Mouse (Mus musculus) heart, embryonic 14.5 days (tissue): ENCODE results near the gene Fah. TPM values are rescaled to one million over a fixed set of nuclear protein-coding genes. Genes with fewer than 3 reads are reported as not detected.

Experiments used
- ATAC-seq: fragments of 200-750 bp; cut with Nextera tagmentation; 2 replicates; pipeline ENCODE4 v1.8.0; 2017; ENCODE audit warnings: low read depth, moderate TSS enrichment; ENCODE audit not compliant: insufficient number of reproducible peaks, insufficient read depth, low FRiP score
- H3K27ac ChIP-seq, 2 experiments: fragments of 200-500 bp in 1 of 2; fragments of 300-500 bp in 1 of 2; sonication (generic) in 1 of 2; replicated peaks in 1 of 2; 2 replicates each; pipeline ENCODE4 v1.5.1; 2012 to 2014; ENCODE audit warnings: low read depth in 2 of 2, low read length in 2 of 2, control low read depth in 1 of 2, mild to moderate bottlenecking in 1 of 2, mixed read lengths in 1 of 2; ENCODE audit not compliant: control insufficient read depth in 1 of 2, insufficient read depth in 1 of 2
- H3K27me3 ChIP-seq: fragments of 300-500 bp; sonication (generic); 2 replicates; pipeline ENCODE4 v1.6.1; 2014; ENCODE audit warnings: mild to moderate bottlenecking, low read length, control low read depth; ENCODE audit not compliant: control insufficient read depth, insufficient read depth
- H3K36me3 ChIP-seq: fragments of 300-500 bp; sonication (generic); 2 replicates; pipeline ENCODE4 v1.6.1; 2014; ENCODE audit warnings: mild to moderate bottlenecking, control low read depth, low read length, mixed read lengths; ENCODE audit not compliant: control insufficient read depth, insufficient read depth
- H3K4me1 ChIP-seq, 2 experiments: fragments of 200-500 bp in 1 of 2; fragments of 300-500 bp in 1 of 2; sonication (generic) in 1 of 2; 2 replicates each; pipeline ENCODE4 v1.6.1; 2012 to 2014; ENCODE audit warnings: low read length in 2 of 2, control low read depth in 1 of 2, mixed read lengths in 1 of 2; ENCODE audit not compliant: control insufficient read depth in 2 of 2, insufficient read depth in 2 of 2
- H3K4me2 ChIP-seq: fragments of 300-500 bp; sonication (generic); 2 replicates; pipeline ENCODE4 v1.6.1; 2014; ENCODE audit warnings: mild to moderate bottlenecking, low read length
- H3K4me3 ChIP-seq, 2 experiments: fragments of 200-500 bp in 1 of 2; fragments of 300-500 bp in 1 of 2; sonication (generic) in 1 of 2; 2 replicates each; pipeline ENCODE4 v1.5.1; 2012 to 2014; ENCODE audit warnings: low read length in 2 of 2, mild to moderate bottlenecking in 2 of 2, control low read depth in 1 of 2, low read depth in 1 of 2, moderate library complexity in 1 of 2; ENCODE audit not compliant: control insufficient read depth in 1 of 2, insufficient read depth in 1 of 2
- H3K9ac ChIP-seq: fragments of 300-500 bp; sonication (generic); 2 replicates; pipeline ENCODE4 v1.6.1; 2014; ENCODE audit warnings: mild to moderate bottlenecking, low read length
- H3K9me3 ChIP-seq: fragments of 300-500 bp; sonication (generic); 2 replicates; pipeline ENCODE4 v1.6.1; 2016; ENCODE audit warnings: low read length, control low read depth; ENCODE audit not compliant: control insufficient read depth
- WGBS: fragments of 180-500 bp; shearing (Covaris S2); extraction: QIAGEN DNeasy Blood & Tissue Kit; methylation state at CpG from one replicate; pipeline ENCODE4 v1.1.7; 2014; 5-methylcytosine and 5-hydroxymethylcytosine counted together
- polyA plus RNA-seq: library from polyadenylated mRNA; unstranded; fragments of >200 nt; fragmentation: Nextera tagmentation; extraction: Ambion mirVana; gene quantifications from 2 replicates; pipeline ENCODE4 v1.2.1, GENCODE M21; 2014

Gene Fah
- polyA plus RNA-seq, 1 experiment from 2014 or later, result 4.8 TPM

- no peak for ATAC-seq
- no peaks in the 10 kb centered on the region for H3K27me3 ChIP-seq
- H3K9ac ChIP-seq, result no peak overlapping the region
- H3K4me3 ChIP-seq, result no peak overlapping the region
- H3K36me3 ChIP-seq, result no peaks in the 10 kb centered on the region
- H3K4me2 ChIP-seq, result no peak overlapping the region
- H3K9me3 ChIP-seq, result no peaks in the 10 kb centered on the region
- H3K27ac ChIP-seq, result no peak overlapping the region
- peaks cover 0 to 2% of the 10 kb centered on the region in 2 experiments; a peak in 1 of 4 replicates for H3K4me1 ChIP-seq
These were observed 11.6 kb downstream of the Fah start for GRCm38 (mm10) chr7:84594917-84595303.

GRCm38 (mm10) chr7:84594087-84594916, 12.2 kb downstream of the Fah start:
- Histone ChIP-seq H3K36me3 (no peaks in the 10 kb centered on the region), H3K4me1 (peaks cover 0 to 2% of the 10 kb centered on the region in 2 experiments; a peak in 1 of 4 replicates), H3K27ac (no peak overlapping the region), H3K27me3 (no peaks in the 10 kb centered on the region), H3K4me2 (no peak overlapping the region), H3K9ac (no peak overlapping the region), H3K9me3 (no peaks in the 10 kb centered on the region), H3K4me3 (no peak overlapping the region)
- 43% methylated on average over 8 of the region's 8 CpGs for WGBS
- ATAC-seq, result 0 out of 2 replicates have a peak, but pooled peaks have one; percentile 6

- no peak overlapping the region for H3K27ac ChIP-seq
- no peaks in the 10 kb centered on the region for H3K27me3 ChIP-seq
- no peak for ATAC-seq
- H3K9me3 ChIP-seq, result no peaks in the 10 kb centered on the region
- 78% methylated on average over 3 of the region's 3 CpGs for WGBS
- H3K9ac ChIP-seq, result no peak overlapping the region
- no peak overlapping the region for H3K4me3 ChIP-seq
- peaks cover 0 to 8% of the 10 kb centered on the region in 2 experiments; a peak in 3 of 4 replicates for H3K4me1 ChIP-seq
- no peaks in the 10 kb centered on the region for H3K36me3 ChIP-seq
- H3K4me2 ChIP-seq, result no peak overlapping the region
These were observed 15.2 kb downstream of the Fah start for GRCm38 (mm10) chr7:84591347-84591746.

- no peak for ATAC-seq
- Histone ChIP-seq H3K4me3 (no peak overlapping the region), H3K9me3 (no peaks in the 10 kb centered on the region), H3K4me2 (no peak overlapping the region), H3K27ac (no peak overlapping the region), H3K36me3 (no peaks in the 10 kb centered on the region), H3K4me1 (peaks cover 2 to 8% of the 10 kb centered on the region in 2 experiments; a peak in 3 of 4 replicates), H3K9ac (no peak overlapping the region), H3K27me3 (no peaks in the 10 kb centered on the region)
- WGBS, result 91% methylated on average over 2 of the region's 2 CpGs
These were observed 15.9 kb downstream of the Fah start for GRCm38 (mm10) chr7:84590622-84591021.

GRCm38 (mm10) chr7:84587101-84587783, 19.3 kb downstream of the Fah start:
- no peak overlapping the region for H3K4me2 ChIP-seq
- H3K9ac ChIP-seq, result no peak overlapping the region
- no peak; the same call in 1 of the 2 replicates for ATAC-seq
- H3K4me3 ChIP-seq, result no peak overlapping the region
- no peaks in the 10 kb centered on the region for H3K27me3 ChIP-seq
- WGBS, result 82% methylated on average over 5 of the region's 5 CpGs
- no peak overlapping the region for H3K27ac ChIP-seq
- peaks cover 2 to 6% of the 10 kb centered on the region in 2 experiments; a peak in 2 of 4 replicates for H3K4me1 ChIP-seq
- H3K36me3 ChIP-seq, result no peaks in the 10 kb centered on the region
- no peaks in the 10 kb centered on the region for H3K9me3 ChIP-seq

GRCm38 (mm10) chr7:84586360-84587100, 20.0 kb downstream of the Fah start:
- H3K27ac ChIP-seq, result no peak overlapping the region
- H3K4me1 ChIP-seq, result peaks cover 2 to 6% of the 10 kb centered on the region in 2 experiments; a peak in 2 of 4 replicates
- no peak overlapping the region for H3K4me3 ChIP-seq
- WGBS, result 70% methylated on average over 3 of the region's 3 CpGs
- no peak overlapping the region for H3K4me2 ChIP-seq
- ATAC-seq, result no peak
- no peaks in the 10 kb centered on the region for H3K9me3 ChIP-seq
- H3K36me3 ChIP-seq, result no peaks in the 10 kb centered on the region
- H3K9ac ChIP-seq, result no peak overlapping the region
- H3K27me3 ChIP-seq, result no peaks in the 10 kb centered on the region

- Histone ChIP-seq H3K27ac (no peak overlapping the region), H3K4me2 (no peak overlapping the region), H3K4me1 (peaks cover 2 to 6% of the 10 kb centered on the region in 2 experiments; a peak in 2 of 4 replicates), H3K4me3 (no peak overlapping the region), H3K9me3 (no peaks in the 10 kb centered on the region), H3K36me3 (no peaks in the 10 kb centered on the region), H3K9ac (no peak overlapping the region), H3K27me3 (no peaks in the 10 kb centered on the region)
- WGBS, result 83% methylated on average over 4 of the region's 4 CpGs
- ATAC-seq, result no peak
These were observed 21.4 kb downstream of the Fah start for GRCm38 (mm10) chr7:84585086-84585485.
